Mouse (Mus musculus): ENCODE data around the gene Rbm19. TPM values are rescaled to one million over a fixed set of nuclear protein-coding genes. Genes with fewer than 3 reads are reported as not detected.

Gene Rbm19
- total RNA-seq (2014; fragmentation: Nextera tagmentation) (17.3 and 19.3 TPM in 2 replicates), total RNA-seq (2017) (25.1 and 25.8 TPM in 2 replicates), polyA plus RNA-seq (2012) (34.8 and 42.5 TPM in 2 replicates)

DNA sequence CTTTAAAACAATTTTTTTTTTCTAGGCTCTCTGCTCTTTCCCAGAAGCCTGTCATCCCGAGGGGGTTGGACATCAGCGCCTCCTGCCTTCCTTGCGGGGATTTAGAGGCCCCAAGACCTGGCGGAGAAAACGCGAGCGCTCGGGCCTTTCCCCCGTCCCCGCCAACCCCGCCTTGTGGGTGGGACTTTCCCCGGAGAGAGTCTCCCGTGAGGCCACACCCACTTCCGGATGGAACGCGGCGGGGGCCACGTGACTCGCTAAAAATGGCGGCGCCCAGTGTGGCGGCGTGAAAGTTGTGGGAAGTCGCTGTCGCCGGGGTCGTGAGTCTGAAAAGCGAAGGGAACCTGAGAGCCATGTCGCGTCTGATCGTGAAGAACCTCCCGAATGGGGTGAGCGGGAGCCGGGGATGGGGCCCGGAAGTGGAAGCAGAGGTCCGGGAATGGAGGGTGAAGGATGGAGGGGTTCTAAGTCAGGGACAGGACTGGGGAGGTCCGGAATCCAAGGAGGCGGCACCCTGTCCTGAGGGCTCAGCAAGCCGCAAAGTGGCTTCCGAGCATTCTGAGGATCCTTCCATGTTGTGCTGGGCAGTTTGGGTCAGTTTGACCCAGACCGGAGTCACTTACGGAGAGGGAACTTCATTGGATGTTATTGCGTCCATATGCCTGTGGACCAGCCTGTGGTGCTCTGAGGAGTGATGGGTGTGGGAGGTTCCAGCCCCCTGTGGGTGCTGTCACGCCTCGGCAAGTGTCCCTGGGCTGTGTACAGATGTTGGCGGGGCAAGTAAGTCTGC is at the start of gene Rbm19:
Gene Rbm19, plus strand, starts transcription at position 205 of the 790 bp plus-strand sequence.
- no peaks in the 10 kb centered on the region; the same call in 1 of the 2 replicates for H3K9me3 ChIP-seq (replicated peaks)
- ATAC-seq (ENCODE audit: extremely low read depth, insufficient number of reproducible peaks, low FRiP score, poor library complexity, severe bottlenecking) (peak; percentile 86), DNase-seq (ENCODE audit: low spot score) (peak; percentile 96)
- H3K4me3 ChIP-seq (ENCODE audit: low read depth, low read length): peak within 1 kb of the TSS; percentile 93
- H3K4me1 ChIP-seq (ENCODE audit: insufficient read depth, low read depth, low read length): peaks cover 11% of the 10 kb centered on the region
- TF ChIP-seq CTCF (IDR thresholded peaks at IDR 0.05; ENCODE audit: low read depth, low read length) (no peak), GATA1 (IDR thresholded peaks at IDR 0.05; ENCODE audit: borderline replicate concordance, low read length) (no peak), GATA2 (IDR thresholded peaks at IDR 0.05; ENCODE audit: borderline replicate concordance, low read depth, low read length) (no peak), TAL1 (conservative IDR thresholded peaks at IDR 0.05; ENCODE audit: low read depth, low read length) (no peak), POLR2AphosphoS5 (IDR thresholded peaks at IDR 0.05; ENCODE audit: insufficient replicate concordance, low read depth, low read length) (peak; percentile 65; the same call in 1 of the 2 replicates)
- peaks cover 39% of the 10 kb centered on the region for H3K36me3 ChIP-seq (replicated peaks)
- peaks cover 16% of the 10 kb centered on the region for H3K27me3 ChIP-seq (ENCODE audit: insufficient read depth, low read length)

DNA sequence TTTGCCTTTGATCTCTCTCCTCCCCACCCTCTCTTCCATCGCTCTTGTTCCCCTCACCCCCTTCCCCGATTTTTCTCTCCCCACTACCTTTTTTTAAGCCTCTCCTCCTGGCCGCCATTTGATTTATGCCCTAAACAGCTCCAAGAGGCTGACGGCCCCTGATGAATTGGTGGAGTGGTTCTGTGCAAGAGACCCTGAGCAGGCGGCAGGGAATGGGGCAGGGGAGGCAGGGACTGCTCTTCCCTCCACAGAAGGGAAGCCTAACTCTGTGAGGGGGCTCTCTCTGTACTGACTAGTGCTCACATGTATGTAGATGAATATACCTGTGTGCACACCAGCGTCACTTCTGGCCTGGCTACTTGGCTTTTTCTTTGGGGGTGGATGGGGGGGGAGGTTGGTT is 49.0 kb upstream of the Rbm19 start:
- TF ChIP-seq POLR2AphosphoS5 (IDR thresholded peaks at IDR 0.05; ENCODE audit: insufficient replicate concordance, low read depth, low read length): no peak
- no peak for TF ChIP-seq CTCF (IDR thresholded peaks at IDR 0.05; ENCODE audit: low read depth, low read length)
- no peak for TF ChIP-seq GATA1 (IDR thresholded peaks at IDR 0.05; ENCODE audit: borderline replicate concordance, low read length)
- TF ChIP-seq TAL1 (conservative IDR thresholded peaks at IDR 0.05; ENCODE audit: low read depth, low read length): no peak
- no peak for TF ChIP-seq GATA2 (IDR thresholded peaks at IDR 0.05; ENCODE audit: borderline replicate concordance, low read depth, low read length)
- H3K4me3 ChIP-seq (ENCODE audit: low read depth, low read length): no peak overlapping the region
- no peaks in the 10 kb centered on the region for H3K27me3 ChIP-seq (ENCODE audit: insufficient read depth, low read length)

DNA sequence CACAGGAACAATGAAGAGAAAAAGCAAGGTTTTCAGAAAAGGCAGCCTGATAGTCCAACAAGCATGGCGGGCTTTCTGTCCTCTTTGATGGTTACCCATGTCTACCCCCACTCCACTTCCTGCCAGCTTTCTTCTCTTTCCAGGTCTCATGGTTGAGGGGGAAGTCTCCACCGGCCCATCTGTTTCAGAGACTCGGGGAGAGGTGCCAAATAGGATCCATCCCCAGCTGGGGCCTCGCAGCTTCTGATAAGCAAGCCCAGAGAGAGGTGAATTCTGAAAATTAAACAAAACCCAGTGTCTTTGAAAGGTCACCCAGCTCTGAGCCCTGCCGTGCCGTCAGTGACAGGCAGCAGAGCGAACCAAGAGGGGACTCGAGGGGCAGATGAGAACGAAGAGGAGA is 42.2 kb upstream of the Rbm19 start:
- DNase-seq (ENCODE audit: low spot score) (no peak), ATAC-seq (ENCODE audit: extremely low read depth, insufficient number of reproducible peaks, low FRiP score, poor library complexity, severe bottlenecking) (no peak)
- Histone ChIP-seq H3K4me1 (ENCODE audit: insufficient read depth, low read depth, low read length) (no peaks in the 10 kb centered on the region), H3K36me3 (replicated peaks) (no peaks in the 10 kb centered on the region), H3K27me3 (ENCODE audit: insufficient read depth, low read length) (no peaks in the 10 kb centered on the region), H3K4me3 (ENCODE audit: low read depth, low read length) (no peak overlapping the region), H3K9me3 (replicated peaks) (peaks cover 35% of the 10 kb centered on the region)
- no peak for TF ChIP-seq GATA1 (IDR thresholded peaks at IDR 0.05; ENCODE audit: borderline replicate concordance, low read length)
- no peak for TF ChIP-seq CTCF (IDR thresholded peaks at IDR 0.05; ENCODE audit: low read depth, low read length)
- TF ChIP-seq GATA2 (IDR thresholded peaks at IDR 0.05; ENCODE audit: borderline replicate concordance, low read depth, low read length): no peak
- TF ChIP-seq TAL1 (conservative IDR thresholded peaks at IDR 0.05; ENCODE audit: low read depth, low read length): no peak
- TF ChIP-seq POLR2AphosphoS5 (IDR thresholded peaks at IDR 0.05; ENCODE audit: insufficient replicate concordance, low read depth, low read length): no peak

More for the DNA sequence above, 49.0 kb upstream of the Rbm19 start:
- Histone ChIP-seq H3K36me3 (replicated peaks) (no peaks in the 10 kb centered on the region), H3K9me3 (replicated peaks) (peaks cover 62% of the 10 kb centered on the region), H3K4me1 (ENCODE audit: insufficient read depth, low read depth, low read length) (no peaks in the 10 kb centered on the region)
- no peak for ATAC-seq (ENCODE audit: extremely low read depth, insufficient number of reproducible peaks, low FRiP score, poor library complexity, severe bottlenecking)
- no peak for DNase-seq (ENCODE audit: low spot score)

DNA sequence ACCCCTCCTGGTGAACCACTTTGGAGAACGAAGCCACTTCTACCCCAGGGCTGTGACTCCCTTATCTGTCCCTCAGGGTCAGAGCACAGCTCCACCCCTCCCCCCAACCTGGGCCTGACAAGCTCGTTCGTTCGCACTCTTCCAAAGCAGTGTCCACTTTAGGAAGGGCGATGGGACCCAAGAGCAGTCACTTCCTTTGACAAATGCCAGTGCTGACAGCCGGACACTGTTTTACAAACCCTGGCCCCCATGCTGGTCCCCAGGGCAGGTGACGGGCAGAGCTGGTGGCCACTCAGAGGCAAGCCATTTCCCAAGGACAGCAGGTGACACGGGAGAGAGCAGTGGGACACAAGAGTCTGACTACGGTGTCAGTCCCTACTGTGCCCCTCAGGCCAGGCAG is 36.2 kb upstream of the Rbm19 start:
- ATAC-seq (ENCODE audit: extremely low read depth, insufficient number of reproducible peaks, low FRiP score, poor library complexity, severe bottlenecking) (no peak), DNase-seq (ENCODE audit: low spot score) (no peak)
- Histone ChIP-seq H3K27me3 (ENCODE audit: insufficient read depth, low read length) (no peaks in the 10 kb centered on the region), H3K9me3 (replicated peaks) (peaks cover 41% of the 10 kb centered on the region), H3K36me3 (replicated peaks) (no peaks in the 10 kb centered on the region), H3K4me3 (ENCODE audit: low read depth, low read length) (no peak overlapping the region), H3K4me1 (ENCODE audit: insufficient read depth, low read depth, low read length) (no peaks in the 10 kb centered on the region)
- TF ChIP-seq TAL1 (conservative IDR thresholded peaks at IDR 0.05; ENCODE audit: low read depth, low read length) (no peak), CTCF (IDR thresholded peaks at IDR 0.05; ENCODE audit: low read depth, low read length) (no peak), POLR2AphosphoS5 (IDR thresholded peaks at IDR 0.05; ENCODE audit: insufficient replicate concordance, low read depth, low read length) (no peak), GATA2 (IDR thresholded peaks at IDR 0.05; ENCODE audit: borderline replicate concordance, low read depth, low read length) (no peak), GATA1 (IDR thresholded peaks at IDR 0.05; ENCODE audit: borderline replicate concordance, low read length) (no peak)

DNA sequence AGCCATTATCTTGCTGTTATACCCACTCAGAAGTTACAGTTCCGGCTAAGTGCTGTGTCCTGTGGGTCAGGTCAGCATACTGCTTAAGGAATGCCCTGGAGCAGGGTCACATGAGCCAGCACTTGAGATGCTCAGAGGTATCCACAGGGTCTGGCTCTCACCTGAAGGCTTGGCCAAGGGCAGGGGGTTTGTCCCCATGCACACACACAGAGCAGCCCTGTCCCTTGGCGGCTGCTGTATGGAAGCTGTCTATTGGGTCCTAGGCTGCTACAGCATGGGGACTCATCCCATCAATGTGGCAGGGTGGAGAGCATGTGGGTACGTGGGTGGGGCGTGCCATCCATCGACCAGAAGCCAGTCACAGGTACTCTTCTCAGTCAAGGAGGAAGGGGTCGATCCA is 35.8 kb upstream of the Rbm19 start:
- no peaks in the 10 kb centered on the region for H3K4me1 ChIP-seq (ENCODE audit: insufficient read depth, low read depth, low read length)
- no peaks in the 10 kb centered on the region for H3K36me3 ChIP-seq (replicated peaks)
- no peaks in the 10 kb centered on the region for H3K27me3 ChIP-seq (ENCODE audit: insufficient read depth, low read length)
- no peak overlapping the region for H3K4me3 ChIP-seq (ENCODE audit: low read depth, low read length)
- no peak for TF ChIP-seq CTCF (IDR thresholded peaks at IDR 0.05; ENCODE audit: low read depth, low read length)
- TF ChIP-seq GATA2 (IDR thresholded peaks at IDR 0.05; ENCODE audit: borderline replicate concordance, low read depth, low read length): no peak
- no peak for TF ChIP-seq POLR2AphosphoS5 (IDR thresholded peaks at IDR 0.05; ENCODE audit: insufficient replicate concordance, low read depth, low read length)
- TF ChIP-seq GATA1 (IDR thresholded peaks at IDR 0.05; ENCODE audit: borderline replicate concordance, low read length): no peak
- no peak for TF ChIP-seq TAL1 (conservative IDR thresholded peaks at IDR 0.05; ENCODE audit: low read depth, low read length)
- H3K9me3 ChIP-seq (replicated peaks): peaks cover 41% of the 10 kb centered on the region
- DNase-seq (ENCODE audit: low spot score): no peak
- ATAC-seq (ENCODE audit: extremely low read depth, insufficient number of reproducible peaks, low FRiP score, poor library complexity, severe bottlenecking): no peak

DNA sequence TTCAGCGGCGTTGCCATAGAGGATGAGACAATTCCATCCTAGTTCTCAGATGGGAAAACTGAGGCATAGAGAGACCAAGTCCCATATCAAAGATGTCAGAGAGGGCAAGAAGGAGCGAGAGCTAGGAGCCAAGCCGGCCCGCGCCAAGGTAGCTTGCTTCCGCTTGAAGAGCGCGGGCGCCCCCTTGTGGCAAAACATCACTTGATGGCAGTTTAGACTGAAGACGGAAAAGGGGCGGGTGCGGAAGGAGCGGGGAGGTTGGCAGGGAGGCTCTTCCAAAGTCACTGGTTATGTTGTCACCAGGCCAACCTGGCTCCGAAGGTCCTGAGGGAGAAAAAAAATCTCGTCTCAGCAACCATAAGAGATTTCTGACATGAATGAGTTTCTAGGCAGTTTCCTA is 27.7 kb upstream of the Rbm19 start:
- DNase-seq (ENCODE audit: low spot score) (peak; percentile 15), ATAC-seq (ENCODE audit: extremely low read depth, insufficient number of reproducible peaks, low FRiP score, poor library complexity, severe bottlenecking) (no peak)
- no peak overlapping the region for H3K4me3 ChIP-seq (ENCODE audit: low read depth, low read length)
- H3K9me3 ChIP-seq (replicated peaks): peaks cover 8% of the 10 kb centered on the region
- no peaks in the 10 kb centered on the region for H3K36me3 ChIP-seq (replicated peaks)
- no peaks in the 10 kb centered on the region for H3K27me3 ChIP-seq (ENCODE audit: insufficient read depth, low read length)
- no peak for TF ChIP-seq GATA2 (IDR thresholded peaks at IDR 0.05; ENCODE audit: borderline replicate concordance, low read depth, low read length)
- TF ChIP-seq GATA1 (IDR thresholded peaks at IDR 0.05; ENCODE audit: borderline replicate concordance, low read length): no peak
- TF ChIP-seq CTCF (IDR thresholded peaks at IDR 0.05; ENCODE audit: low read depth, low read length): 0 out of 2 replicates have a peak, but pooled peaks have one; percentile 25
- no peak for TF ChIP-seq TAL1 (conservative IDR thresholded peaks at IDR 0.05; ENCODE audit: low read depth, low read length)
- no peak for TF ChIP-seq POLR2AphosphoS5 (IDR thresholded peaks at IDR 0.05; ENCODE audit: insufficient replicate concordance, low read depth, low read length)
- no peaks in the 10 kb centered on the region for H3K4me1 ChIP-seq (ENCODE audit: insufficient read depth, low read depth, low read length)
